Mouse (Mus musculus) testis, postnatal 14 days (tissue): ENCODE measurements around the gene Mecom.
A peak's percentile ranks its signal among the peaks of the same experiment; 100 is the strongest.

Source experiments
- DNase-seq: peaks from one replicate; pipeline ENCODE4 v3.0.0; 2021; ENCODE audit warnings: low spot score

The Mecom gene

DNA sequence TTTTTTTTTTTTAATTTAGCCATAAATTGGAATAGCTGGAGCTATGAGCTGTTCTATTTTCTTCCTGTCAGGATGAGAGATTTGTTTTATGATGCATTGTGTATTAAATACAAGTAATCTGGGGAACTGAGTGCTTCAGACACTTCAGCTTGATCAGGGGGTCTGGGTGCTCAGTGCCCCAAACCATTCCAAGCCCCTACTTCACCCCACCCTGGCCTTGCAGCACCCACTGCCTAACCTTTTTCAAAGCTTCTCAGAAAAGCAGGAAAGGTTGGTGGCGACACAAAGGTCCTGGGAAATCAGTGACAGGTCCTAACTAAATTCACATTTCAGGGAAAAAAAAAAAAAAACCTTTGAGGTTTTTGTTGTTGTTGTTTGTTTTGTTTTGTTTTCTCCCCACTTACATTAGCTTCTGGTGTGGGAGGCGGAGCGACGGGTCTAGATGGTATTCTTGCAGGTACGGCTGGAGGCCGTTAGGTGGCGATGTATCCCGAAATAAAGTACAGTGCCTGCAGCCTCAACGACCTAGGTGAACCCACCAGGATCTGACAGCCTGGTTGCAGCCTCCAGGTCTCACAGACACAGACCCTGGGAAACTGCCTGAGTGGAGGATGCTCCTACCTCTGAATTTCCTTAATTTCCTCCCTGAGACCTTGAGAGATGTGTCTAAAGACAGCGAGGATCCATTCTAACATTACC, 532.7 kb downstream of the Mecom start:
- DNase-seq: peak; percentile 44

- DNase-seq: no peak
Observed at GRCm38 (mm10) chr3:30014279-30014678, 533.5 kb downstream of the Mecom start.

- no peak for DNase-seq
Observed at GRCm38 (mm10) chr3:30013416-30013815, 534.4 kb downstream of the Mecom start.

DNA sequence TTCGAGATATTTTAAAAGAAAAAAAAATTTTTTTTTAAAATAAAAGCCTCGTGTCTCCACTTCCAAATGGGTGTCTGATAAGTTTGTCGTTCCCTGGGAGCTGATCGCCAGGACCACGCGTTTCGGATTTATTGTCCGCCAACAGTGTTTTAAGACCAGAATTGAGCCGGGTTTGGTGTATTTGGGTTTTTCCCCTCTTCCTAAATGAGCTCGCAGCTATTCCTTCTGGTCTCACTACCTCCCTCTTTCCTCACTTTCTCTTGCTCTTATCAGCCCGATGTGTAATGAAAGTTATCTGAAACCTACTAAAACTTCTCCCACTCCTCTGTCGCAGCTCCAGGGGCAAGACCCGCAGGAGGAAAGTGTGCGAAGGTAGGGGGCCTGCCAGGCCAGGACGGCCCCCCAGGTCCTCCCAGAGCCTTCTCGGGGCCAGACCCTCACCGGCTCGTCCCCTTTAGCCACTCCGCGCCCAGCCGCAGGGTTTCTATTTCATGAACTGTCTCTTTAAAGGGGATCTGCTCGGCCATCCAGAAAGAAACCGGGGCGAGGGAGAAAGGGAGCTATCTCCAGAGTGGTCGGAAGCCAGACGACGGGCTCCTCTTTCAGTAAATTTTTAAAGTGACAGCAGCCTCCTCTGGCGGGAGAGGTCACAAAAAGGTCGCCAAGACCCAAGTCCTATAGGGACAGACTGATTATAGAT, 535.0 kb downstream of the Mecom start:
- DNase-seq: no peak

DNA sequence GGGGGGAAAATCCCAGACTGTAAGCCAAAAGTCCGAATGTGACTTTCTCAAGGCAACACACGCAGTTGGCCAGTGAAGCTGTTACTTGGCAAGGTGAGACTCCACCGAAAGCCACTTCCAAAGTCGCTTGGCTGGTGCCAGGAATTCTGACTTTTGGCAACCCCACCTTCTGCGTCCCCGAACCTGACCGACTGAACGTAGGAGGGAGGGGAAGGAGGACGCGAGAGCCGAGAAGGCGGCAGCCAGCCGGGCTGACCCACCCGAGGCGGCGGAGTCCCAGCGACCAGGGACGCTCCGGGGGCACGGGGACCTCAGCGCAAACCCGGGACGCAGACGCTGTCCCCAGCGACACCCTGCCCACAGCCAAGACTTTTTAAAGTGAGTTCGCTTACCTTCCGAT, 535.7 kb downstream of the Mecom start:
- no peak for DNase-seq

GRCm38 (mm10) chr3:30011712-30012111, 536.1 kb downstream of the Mecom start:
- no peak for DNase-seq

DNA sequence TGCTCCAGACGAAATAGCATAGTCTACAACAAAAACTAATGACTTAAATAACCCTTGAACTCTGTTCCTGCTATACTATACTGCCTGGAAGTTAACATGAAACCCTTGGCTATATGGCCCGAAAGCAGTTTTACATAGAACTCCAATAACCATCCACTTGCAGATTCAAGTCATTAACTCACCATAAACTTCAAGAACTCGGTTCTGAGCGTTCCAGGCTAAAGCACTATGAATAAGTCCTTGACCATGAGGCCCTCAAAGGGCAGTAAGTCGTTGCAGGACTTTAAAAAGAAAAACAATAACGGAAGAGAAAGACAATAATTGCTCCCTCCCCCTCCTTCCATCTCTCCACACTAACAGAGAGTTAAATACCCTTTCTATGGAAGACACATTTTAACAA, 536.9 kb downstream of the Mecom start:
- DNase-seq: no peak

- DNase-seq: no peak
Observed at GRCm38 (mm10) chr3:30009596-30009995, 538.2 kb downstream of the Mecom start.

GRCm38 (mm10) chr3:30004888-30005405, 542.9 kb downstream of the Mecom start:
- DNase-seq: no peak

GRCm38 (mm10) chr3:30000260-30000659, 547.5 kb downstream of the Mecom start:
- no peak for DNase-seq

- DNase-seq: no peak
Observed at GRCm38 (mm10) chr3:29999035-29999434, 548.8 kb downstream of the Mecom start.

DNA sequence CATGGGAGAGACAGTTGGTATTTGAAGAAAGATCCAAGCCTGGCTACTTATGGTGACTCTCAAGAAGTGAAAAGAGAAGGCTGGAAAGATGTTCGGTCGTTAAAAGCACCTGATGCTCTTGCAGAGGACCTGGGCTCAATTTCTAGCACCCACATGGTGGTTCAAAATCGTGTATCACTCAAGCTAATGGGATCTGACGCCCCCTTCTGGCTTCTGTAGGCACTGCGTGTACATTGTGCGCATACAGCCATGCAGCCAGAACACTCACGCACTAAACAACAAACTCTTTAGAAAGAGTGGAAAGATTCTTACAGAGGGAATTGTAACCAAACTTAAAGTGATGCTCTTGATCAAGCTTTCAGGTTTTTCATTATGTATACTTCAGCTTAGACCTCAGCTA, 550.7 kb downstream of the Mecom start:
- no peak for DNase-seq

DNA sequence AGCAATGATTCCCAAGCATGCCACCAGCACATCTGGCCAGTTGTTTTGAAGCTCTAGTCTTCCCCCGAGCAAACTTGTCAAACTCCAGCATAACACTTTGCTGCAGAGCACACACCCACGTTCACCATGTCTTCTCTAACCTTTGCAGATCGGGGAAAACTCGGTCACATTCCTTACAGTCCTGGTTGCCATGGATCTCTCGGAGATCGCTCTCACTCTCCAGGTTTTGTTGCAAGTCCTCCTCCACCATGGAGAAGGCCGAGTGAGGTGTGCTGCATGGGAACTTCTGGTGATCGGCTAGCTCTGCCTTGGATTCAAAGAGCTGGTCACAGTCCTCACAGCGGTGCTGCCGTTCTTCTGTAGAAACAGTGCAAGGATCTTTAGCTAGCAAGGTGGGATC, 554.5 kb downstream of the Mecom start:
- no peak for DNase-seq

- DNase-seq: no peak
Observed at GRCm38 (mm10) chr3:29991523-29991922, 556.3 kb downstream of the Mecom start.

DNA sequence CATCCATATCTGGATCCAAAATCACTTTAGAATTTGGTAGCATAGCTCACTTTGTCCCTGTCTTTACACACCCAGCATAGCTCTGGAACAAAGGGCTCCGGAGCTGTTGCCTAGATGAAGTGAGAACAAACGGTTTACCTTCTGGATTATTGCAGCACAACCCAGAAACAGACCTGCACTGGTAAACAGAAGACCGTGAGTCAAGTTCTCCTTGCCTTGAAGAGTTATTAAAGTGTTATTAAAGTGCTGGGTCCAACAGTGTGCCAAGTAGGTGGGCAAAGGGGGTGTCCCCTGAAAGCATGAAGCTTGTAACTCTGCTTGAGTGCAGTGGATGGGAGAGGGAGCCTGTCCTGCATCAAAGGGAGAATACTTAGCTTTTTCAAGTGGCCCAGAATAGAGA, 563.4 kb downstream of the Mecom start:
- no peak for DNase-seq

DNA sequence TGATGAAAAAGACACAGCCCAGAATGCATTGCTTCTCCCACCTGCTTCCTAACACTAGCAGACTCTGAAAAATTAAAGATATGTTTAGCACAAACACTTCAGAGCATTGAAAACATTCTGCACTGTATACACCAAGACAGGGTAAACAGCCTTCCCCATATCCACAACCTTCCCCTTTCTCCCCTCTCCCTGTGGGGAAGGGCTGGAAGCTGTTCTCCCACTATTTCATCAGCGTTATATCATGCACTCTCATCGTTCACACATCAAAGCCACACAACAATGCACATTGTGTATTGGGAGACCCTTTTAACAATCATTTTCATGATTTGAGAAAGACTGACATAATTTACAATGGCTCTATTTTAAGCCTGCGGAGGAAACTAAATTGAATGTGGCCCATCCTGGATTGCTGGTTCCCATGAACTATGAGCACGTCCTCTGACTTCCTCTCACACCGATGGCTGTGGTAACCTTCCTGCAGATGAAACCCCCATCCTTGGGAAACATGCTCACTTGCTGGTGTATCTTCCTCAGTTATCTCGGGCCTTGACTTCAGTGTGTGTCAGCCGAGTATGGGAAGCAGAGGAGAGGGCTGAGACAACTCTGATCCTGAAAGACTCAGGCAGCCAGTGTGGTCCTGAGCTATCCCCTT, 566.4 kb downstream of the Mecom start:
- no peak for DNase-seq

- no peak for DNase-seq
Observed at GRCm38 (mm10) chr3:29980531-29980930, 567.3 kb downstream of the Mecom start.

- DNase-seq: no peak
Observed at GRCm38 (mm10) chr3:29976580-29976979, 571.2 kb downstream of the Mecom start.

- no peak for DNase-seq
Observed at GRCm38 (mm10) chr3:29968433-29968949, 579.3 kb downstream of the Mecom start.

DNA sequence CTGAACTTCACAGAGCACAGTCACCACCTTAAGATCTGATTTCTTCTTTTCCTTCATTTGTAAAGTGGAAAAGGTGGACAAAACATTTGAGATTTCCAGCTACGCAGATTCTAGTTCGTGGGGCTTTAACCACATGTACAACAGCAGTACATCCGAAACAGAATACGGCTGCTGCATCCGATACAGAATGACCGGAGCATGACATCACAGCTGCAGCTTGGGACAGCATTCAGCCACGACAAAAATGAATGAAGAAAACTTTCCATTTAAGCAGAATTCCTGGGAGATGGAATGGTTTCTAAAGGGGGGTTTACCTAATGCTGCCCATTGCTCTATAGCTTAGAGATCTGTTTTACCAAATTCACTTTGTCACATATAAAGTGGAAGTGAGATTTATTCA, 583.9 kb downstream of the Mecom start:
- DNase-seq: no peak

GRCm38 (mm10) chr3:29963447-29963846, 584.4 kb downstream of the Mecom start:
- no peak for DNase-seq

GRCm38 (mm10) chr3:29959051-29959450, 588.8 kb downstream of the Mecom start:
- DNase-seq: no peak
